Mouse (Mus musculus) erythroblast, embryonic 14.5 days (primary cell): ENCODE data around the gene Krtap31-1.

ENCODE experiments used
- GATA1 ChIP-seq: IDR thresholded peaks from 2 replicates; pipeline ENCODE4 v1.6.1; 2012; ENCODE audit warnings: low read length, inconsistent platforms, mixed read lengths
- TAL1 ChIP-seq: IDR thresholded peaks from 3 replicates; pipeline ENCODE4 v1.6.1; 2012; ENCODE audit warnings: low read length, inconsistent platforms, mixed read lengths

GRCm38 (mm10) chr11:99858761-99859160 is 49.0 kb upstream of the Krtap31-1 start:
- TF ChIP-seq GATA1 (no peak), TAL1 (no peak)
